ENCODE assay signal across 8 mouse cellular contexts in genomic region chr11:69236061-69236925, GRCm38 (mm10). TPM values are rescaled to one million over a fixed set of nuclear protein-coding genes. Genes with fewer than 3 reads are reported as not detected.
A peak's percentile ranks its signal among the peaks of the same experiment; 100 is the strongest.
DNase-seq lines count a peak whose midpoint lies in the region; ATAC-seq and TF ChIP-seq lines count a peak whose summit lies in the region.

No protein-coding gene starts in this region.

- no peak for DNase-seq in kidney, postnatal 14 days
- peak; percentile 46 for DNase-seq in hindbrain, embryonic 11.5 days (ENCODE audit: low spot score)
- DNase-seq in midbrain, embryonic 14.5 days, result peak; percentile 27
- DNase-seq in spleen, postnatal 14 days (ENCODE audit: low spot score in 2 of 2), result no peak
- DNase-seq in B cell, adult 2 months, result no peak
- no peak for DNase-seq in frontal cortex, postnatal 10 days (ENCODE audit: low spot score in 2 of 2)

- TF ChIP-seq POLR2A in cortical plate, adult 2 months (IDR thresholded peaks at IDR 0.05; ENCODE audit: extremely low read depth, insufficient read depth, low read length), result no peak

- H3K27ac ChIP-seq in kidney, embryonic 15.5 days, result peak overlapping the region; percentile 84
- no peak overlapping the region for H3K27ac ChIP-seq in cortical plate, adult 2 months (ENCODE audit: insufficient read depth, low read length)
- H3K27ac ChIP-seq in hindbrain, embryonic 11.5 days (ENCODE audit: low read depth, low read length), result 0 out of 2 replicates have a peak overlapping the region, but pooled peaks have one; percentile 37
- peak overlapping the region; percentile 58; the same call in 1 of the 2 replicates for H3K27ac ChIP-seq in midbrain, embryonic 14.5 days (replicated peaks; ENCODE audit: low read depth, low read length)

- peak overlapping the region; percentile 90 for H3K4me2 ChIP-seq in kidney, embryonic 15.5 days
- H3K4me2 ChIP-seq in hindbrain, embryonic 11.5 days (replicated peaks; ENCODE audit: low read depth, low read length), result peak overlapping the region; percentile 76
- peak overlapping the region; percentile 66 for H3K4me2 ChIP-seq in midbrain, embryonic 14.5 days (ENCODE audit: low read length)

- peaks cover 24% of the 10 kb centered on the region for H3K4me1 ChIP-seq in kidney, embryonic 15.5 days
- H3K4me1 ChIP-seq in cortical plate, adult 2 months (ENCODE audit: control insufficient read depth, insufficient read depth, low read length), result no peaks in the 10 kb centered on the region
- 0 out of 2 replicates have a peak, but pooled peaks cover 4% of the 10 kb centered on the region for H3K4me1 ChIP-seq in hindbrain, embryonic 11.5 days (replicated peaks; ENCODE audit: control insufficient read depth, insufficient read depth, low read length)
- peaks cover 13% of the 10 kb centered on the region for H3K4me1 ChIP-seq in midbrain, embryonic 14.5 days (ENCODE audit: control insufficient read depth, insufficient read depth, low read length)

- WGBS in kidney, embryonic 15.5 days, result 3% methylated on average over 51 of the region's 51 CpGs
- 3% methylated on average over 51 of the region's 51 CpGs for WGBS in hindbrain, embryonic 11.5 days
- WGBS in midbrain, embryonic 14.5 days, result 3% methylated on average over 51 of the region's 51 CpGs

- peaks cover 43% of the 10 kb centered on the region for H3K27me3 ChIP-seq in kidney, embryonic 15.5 days
- peaks cover 23% of the 10 kb centered on the region for H3K27me3 ChIP-seq in hindbrain, embryonic 11.5 days (ENCODE audit: control insufficient read depth, insufficient read depth, low read length)
- H3K27me3 ChIP-seq in midbrain, embryonic 14.5 days (ENCODE audit: control insufficient read depth, insufficient read depth, low read length), result peaks cover 14% of the 10 kb centered on the region; the same call in 1 of the 2 replicates

- no peak for TF ChIP-seq CTCF in cortical plate, adult 2 months (IDR thresholded peaks at IDR 0.05; ENCODE audit: extremely low read depth, insufficient read depth, low read length)

- no peaks in the 10 kb centered on the region for H3K36me3 ChIP-seq in kidney, embryonic 15.5 days
- no peaks in the 10 kb centered on the region for H3K36me3 ChIP-seq in hindbrain, embryonic 11.5 days (ENCODE audit: control insufficient read depth, insufficient read depth, low read length)
- H3K36me3 ChIP-seq in midbrain, embryonic 14.5 days (ENCODE audit: control insufficient read depth, insufficient read depth, low read length), result no peaks in the 10 kb centered on the region

- H3K9ac ChIP-seq in kidney, embryonic 15.5 days, result peak overlapping the region; percentile 48
- H3K9ac ChIP-seq in hindbrain, embryonic 11.5 days (ENCODE audit: low read depth, low read length), result peak overlapping the region; percentile 56
- peak overlapping the region; percentile 55 for H3K9ac ChIP-seq in midbrain, embryonic 14.5 days (replicated peaks; ENCODE audit: low read length)

- ATAC-seq in kidney, embryonic 15.5 days (replicated peaks; ENCODE audit: low FRiP score), result peak; percentile 20; the same call in 1 of the 2 replicates
- ATAC-seq in hindbrain, embryonic 11.5 days (ENCODE audit: low FRiP score), result no peak
- 0 out of 2 replicates have a peak, but pooled peaks have one; percentile 4 for ATAC-seq in midbrain, embryonic 14.5 days (ENCODE audit: low FRiP score, low TSS enrichment)

- H3K9me3 ChIP-seq in kidney, embryonic 15.5 days (replicated peaks), result no peaks in the 10 kb centered on the region
- no peaks in the 10 kb centered on the region for H3K9me3 ChIP-seq in hindbrain, embryonic 11.5 days (ENCODE audit: control insufficient read depth, low read length)
- H3K9me3 ChIP-seq in midbrain, embryonic 14.5 days (ENCODE audit: control insufficient read depth, low read length), result no peaks in the 10 kb centered on the region

- H3K4me3 ChIP-seq in kidney, embryonic 15.5 days (replicated peaks), result peak overlapping the region; percentile 52
- peak overlapping the region; percentile 45 for H3K4me3 ChIP-seq in cortical plate, adult 2 months (ENCODE audit: insufficient read depth, low read length)
- peak overlapping the region; percentile 44 for H3K4me3 ChIP-seq in hindbrain, embryonic 11.5 days (ENCODE audit: low read depth, low read length)
- H3K4me3 ChIP-seq in midbrain, embryonic 14.5 days (replicated peaks; ENCODE audit: low read depth, low read length), result peak overlapping the region; percentile 43

RNA-seq across cellular contexts. Expression of gene Gucy2e, which starts 0.5 kb away (rescaled TPM):
- polyA plus RNA-seq in kidney, embryonic 15.5 days (2015; fragmentation: Nextera tagmentation; extraction: Ambion mirVana), result 0.09 and 0.17 TPM in 2 replicates
- 1.6 TPM in 2 replicates for polyA plus RNA-seq in cortical plate, adult 2 months (2012; rRNA removed)
- polyA plus RNA-seq in hindbrain, embryonic 11.5 days (2014; fragmentation: Nextera tagmentation; extraction: Ambion mirVana), result 0.07 TPM in 1 of 2 replicates, not detected in the other
- polyA plus RNA-seq in midbrain, embryonic 14.5 days (2014; fragmentation: Nextera tagmentation; extraction: Ambion mirVana), result 0.37 and 0.49 TPM in 2 replicates

RNA-seq across cellular contexts. Expression of gene Alox8, which starts 38.6 kb away (rescaled TPM):
- 0.33 and 0.47 TPM in 2 replicates for polyA plus RNA-seq in kidney, embryonic 15.5 days (2015; fragmentation: Nextera tagmentation; extraction: Ambion mirVana)
- polyA plus RNA-seq in cortical plate, adult 2 months (2012; rRNA removed), result 2.2 and 2.7 TPM in 2 replicates
- polyA plus RNA-seq in hindbrain, embryonic 11.5 days (2014; fragmentation: Nextera tagmentation; extraction: Ambion mirVana), result 0.04 TPM in 1 of 2 replicates, not detected in the other
- polyA plus RNA-seq in midbrain, embryonic 14.5 days (2014; fragmentation: Nextera tagmentation; extraction: Ambion mirVana), result 0.17 and 0.26 TPM in 2 replicates

Comparison
In these comparisons a context has a peak if more than half of its experiments do, and no peak if none do; other contexts are left out.
1. DNase-seq: peak in hindbrain, embryonic 11.5 days (single experiment) and midbrain, embryonic 14.5 days (single experiment); none in kidney, postnatal 14 days (single experiment), spleen, postnatal 14 days (0 of 2), B cell, adult 2 months (0 of 2) and frontal cortex, postnatal 10 days (0 of 2).
2. Peak in every context shown above with its lines, with median percentiles within 50 percentile points of each other: H3K4me2 ChIP-seq, H3K4me3 ChIP-seq and H3K9ac ChIP-seq.